Mouse (Mus musculus): ENCODE measurements around the gene 1700020L24Rik.

1700020L24Rik gene

GRCm38 (mm10) chr11:83471766-83472165, 34.3 kb downstream of the 1700020L24Rik start:
- CTCF ChIA-PET, result interaction anchor here (0.7 kb wide), 1 partner anchor 31 kb away, joined by 4 read pairs; no protein-coding TSS in a partner anchor

- CTCF ChIA-PET, result interaction anchor here (0.6 to 0.7 kb wide), 2 partner anchors 32 kb away, joined by 3 to 4 read pairs; no protein-coding TSS in a partner anchor
These were observed 35.1 kb downstream of the 1700020L24Rik start, which contains the start of gene Taf15 for GRCm38 (mm10) chr11:83472324-83473234. Taf15 (plus strand) TSS chr11:83473086.

GRCm38 (mm10) chr11:83473235-83474016, 35.9 kb downstream of the 1700020L24Rik start:
- CTCF ChIA-PET, result interaction anchor here (0.6 kb wide), 2 partner anchors 33 to 183 kb away, joined by 3 read pairs; no protein-coding TSS in a partner anchor
